In genomic region chr7:80639981-80640380, GRCm38 (mm10) we compare ENCODE assay signal across 18 mouse cellular contexts. TPM values are rescaled to one million over a fixed set of nuclear protein-coding genes. Genes with fewer than 3 reads are reported as not detected.
A peak's percentile ranks its signal among the peaks of the same experiment; 100 is the strongest.
DNase-seq lines count a peak whose midpoint lies in the region; ATAC-seq and TF ChIP-seq lines count a peak whose summit lies in the region.
"Had no signal": no experiment of that assay in that cellular context is flagged by ENCODE, and none has a peak within 500 bp of the region (broad histone marks: within the 10 kb centered on the region; RNA-seq: fewer than 3 reads in every experiment).

No protein-coding gene starts in this region.

- TF ChIP-seq EP300 in lung, postnatal 0 days (IDR thresholded peaks at IDR 0.05) = peak; percentile 2; the same call in 1 of the 2 replicates

- H3K27me3 ChIP-seq in lung, postnatal 0 days (replicated peaks; ENCODE audit: insufficient read depth, low read length) = no peaks in the 10 kb centered on the region
- no peaks in the 10 kb centered on the region for H3K27me3 ChIP-seq in small intestine, adult 2 months (ENCODE audit: control insufficient read depth, insufficient read depth, low read length)
- H3K27me3 ChIP-seq: liver, embryonic 13.5 days had no signal

- H3K36me3 ChIP-seq in lung, postnatal 0 days (ENCODE audit: insufficient read depth, low read length) = no peaks in the 10 kb centered on the region
- no peaks in the 10 kb centered on the region for H3K36me3 ChIP-seq in small intestine, adult 2 months (ENCODE audit: control insufficient read depth, insufficient read depth, low read length)
- H3K36me3 ChIP-seq: liver, embryonic 13.5 days had no signal

- no peak overlapping the region for H3K4me2 ChIP-seq in lung, postnatal 0 days (replicated peaks; ENCODE audit: low read depth, low read length)
- H3K4me2 ChIP-seq: hindbrain, embryonic 14.5 days; liver, embryonic 13.5 days had no signal

- H3K4me1 ChIP-seq in lung, postnatal 0 days (ENCODE audit: insufficient read depth, low read depth, low read length) = peaks cover 30% of the 10 kb centered on the region
- H3K4me1 ChIP-seq in small intestine, adult 2 months (ENCODE audit: control insufficient read depth, insufficient read depth, insufficient read length, low read length) = peaks cover 19% of the 10 kb centered on the region

- no peak for ATAC-seq in lung, postnatal 0 days
- ATAC-seq: forebrain, embryonic 14.5 days had no signal

- H3K27ac ChIP-seq in lung, postnatal 0 days (ENCODE audit: low read length) = no peak overlapping the region
- peak overlapping the region; percentile 1; the same call in 1 of the 2 replicates for H3K27ac ChIP-seq in small intestine, adult 2 months (ENCODE audit: insufficient read depth, low read depth, low read length)
- H3K27ac ChIP-seq: heart, adult 2 months; hindbrain, embryonic 14.5 days; liver, embryonic 13.5 days had no signal

- no peak for TF ChIP-seq CTCF in lung, postnatal 0 days (IDR thresholded peaks at IDR 0.05)
- TF ChIP-seq CTCF in small intestine, adult 2 months (IDR thresholded peaks at IDR 0.05; ENCODE audit: extremely low read depth, insufficient read length, insufficient replicate concordance, low read depth, low read length) = no peak

- no peaks in the 10 kb centered on the region for H3K9me3 ChIP-seq in lung, postnatal 0 days (ENCODE audit: low read length)
- H3K9me3 ChIP-seq: liver, embryonic 13.5 days had no signal

- 73% methylated on average over 3 of the region's 3 CpGs for WGBS in lung, postnatal 0 days
- WGBS in small intestine, adult 2 months = 86% methylated on average over 3 of the region's 3 CpGs

- DNase-seq in lung, postnatal 0 days (ENCODE audit: low spot score) = peak; percentile 34
- DNase-seq in lung, postnatal 14 days = no peak
- DNase-seq in cerebellum, adult 11-12 months = peak; percentile 84
- peak; percentile 68 to 70 for DNase-seq in cerebellum, postnatal 36 days
- no peak for DNase-seq in T-cell, adult 2 months (ENCODE audit: low spot score)
- no peak for DNase-seq in frontal cortex, postnatal 36 days (ENCODE audit: low spot score in 2 of 2)
- DNase-seq: B cell, adult 2 months; heart, adult 2 months; kidney, adult 18-20 months; kidney, postnatal 25 days; liver, embryonic 13.5 days; lung, postnatal 10 days; midbrain, embryonic 14.5 days; spleen, adult 18-20 months; thymus, postnatal 36 days had no signal

- H3K9ac ChIP-seq in lung, postnatal 0 days (replicated peaks; ENCODE audit: low read depth) = no peak overlapping the region
- H3K9ac ChIP-seq: hindbrain, embryonic 14.5 days; liver, embryonic 13.5 days had no signal

- H3K4me3 ChIP-seq in lung, postnatal 0 days (ENCODE audit: low read depth, low read length) = no peak overlapping the region
- H3K4me3 ChIP-seq in small intestine, adult 2 months (ENCODE audit: low read depth, low read length) = no peak overlapping the region
- H3K4me3 ChIP-seq: heart, adult 2 months; liver, embryonic 13.5 days had no signal

- TF ChIP-seq POLR2A in small intestine, adult 2 months (IDR thresholded peaks at IDR 0.05; ENCODE audit: low read depth, low read length) = no peak

RNA-seq across cellular contexts. Expression of gene Crtc3, which starts 48.7 kb away (rescaled TPM):
- polyA plus RNA-seq in lung, postnatal 0 days (2015; fragmentation: Nextera tagmentation; extraction: Ambion mirVana) = 19.7 and 20.1 TPM in 2 replicates
- 11.0 and 15.7 TPM in 2 replicates for polyA plus RNA-seq in small intestine, adult 2 months (2012; rRNA removed)

Comparison
In these comparisons a context has a peak if more than half of its experiments do, and no peak if none do; other contexts are left out.
1. DNase-seq: peak in lung, postnatal 0 days (single experiment), cerebellum, adult 11-12 months (single experiment) and cerebellum, postnatal 36 days (2 of 2); none in lung, postnatal 14 days (single experiment), T-cell, adult 2 months (single experiment) and frontal cortex, postnatal 36 days (0 of 2).